19 mouse cellular contexts compared by ENCODE assay signal in genomic region chr10:12881911-12882310, GRCm38 (mm10).
"Had no signal": no experiment of that assay in that cellular context is flagged by ENCODE, and none has a peak within 500 bp of the region (broad histone marks: within the 10 kb centered on the region; RNA-seq: fewer than 3 reads in every experiment).

No protein-coding gene starts in this region.

- H3K9ac ChIP-seq: kidney, embryonic 15.5 days; limb, embryonic 12.5 days; limb, embryonic 15.5 days; liver, embryonic 14.5 days; liver, postnatal 0 days; lung, embryonic 14.5 days; midbrain, embryonic 12.5 days; midbrain, embryonic 15.5 days; neural tube, embryonic 13.5 days had no signal

- H3K4me2 ChIP-seq: kidney, embryonic 15.5 days; limb, embryonic 12.5 days; limb, embryonic 15.5 days; liver, embryonic 11.5 days; lung, embryonic 14.5 days; midbrain, embryonic 12.5 days; midbrain, embryonic 15.5 days; neural tube, embryonic 13.5 days had no signal

- H3K27me3 ChIP-seq: kidney, embryonic 15.5 days; limb, embryonic 15.5 days; midbrain, embryonic 15.5 days; neural tube, embryonic 13.5 days had no signal

- H3K27ac ChIP-seq: kidney, embryonic 15.5 days; limb, embryonic 12.5 days; limb, embryonic 15.5 days; liver, embryonic 14.5 days; macrophage; midbrain, embryonic 12.5 days; midbrain, embryonic 15.5 days; neural tube, embryonic 13.5 days had no signal

- ATAC-seq: intestine, postnatal 0 days; liver, postnatal 0 days; lung, postnatal 0 days; midbrain, embryonic 15.5 days had no signal

- H3K36me3 ChIP-seq: kidney, embryonic 15.5 days; limb, embryonic 12.5 days; limb, embryonic 15.5 days; midbrain, embryonic 12.5 days; midbrain, embryonic 15.5 days; neural tube, embryonic 13.5 days had no signal

- DNase-seq: left cerebral cortex, postnatal 4 days; liver, postnatal 0 days; lung, embryonic 14.5 days; retina, postnatal 1 day; right cerebral cortex, postnatal 25 days; thymus, adult 18-20 months; thymus, postnatal 14 days; thymus, postnatal 4 days had no signal

- H3K4me3 ChIP-seq: kidney, embryonic 15.5 days; limb, embryonic 12.5 days; limb, embryonic 15.5 days; midbrain, embryonic 12.5 days; midbrain, embryonic 15.5 days; neural tube, embryonic 13.5 days had no signal

- H3K9me3 ChIP-seq: kidney, embryonic 15.5 days; limb, embryonic 15.5 days; midbrain, embryonic 12.5 days; midbrain, embryonic 15.5 days; neural tube, embryonic 13.5 days had no signal
